Mouse (Mus musculus) T-helper 17 cell (primary cell): ENCODE results near the gene Armc8.
"Not testable (repeated sequence)": the region's sequence is repeated elsewhere in the genome, so short reads cannot be mapped to it uniquely, and the experiment has no call there.

ENCODE experiments used
- in situ Hi-C, 2 experiments: fragments of 300-600 bp; cut with MboI, MseI; formaldehyde crosslinking; loops; 1 replicate in 1 of 2; 2 replicates in 1 of 2; pipeline ENCODE4 v1.15.1; 2025; ENCODE audit warnings: high pct_unique_total_duplicates in 2 of 2

Armc8 gene

DNA sequence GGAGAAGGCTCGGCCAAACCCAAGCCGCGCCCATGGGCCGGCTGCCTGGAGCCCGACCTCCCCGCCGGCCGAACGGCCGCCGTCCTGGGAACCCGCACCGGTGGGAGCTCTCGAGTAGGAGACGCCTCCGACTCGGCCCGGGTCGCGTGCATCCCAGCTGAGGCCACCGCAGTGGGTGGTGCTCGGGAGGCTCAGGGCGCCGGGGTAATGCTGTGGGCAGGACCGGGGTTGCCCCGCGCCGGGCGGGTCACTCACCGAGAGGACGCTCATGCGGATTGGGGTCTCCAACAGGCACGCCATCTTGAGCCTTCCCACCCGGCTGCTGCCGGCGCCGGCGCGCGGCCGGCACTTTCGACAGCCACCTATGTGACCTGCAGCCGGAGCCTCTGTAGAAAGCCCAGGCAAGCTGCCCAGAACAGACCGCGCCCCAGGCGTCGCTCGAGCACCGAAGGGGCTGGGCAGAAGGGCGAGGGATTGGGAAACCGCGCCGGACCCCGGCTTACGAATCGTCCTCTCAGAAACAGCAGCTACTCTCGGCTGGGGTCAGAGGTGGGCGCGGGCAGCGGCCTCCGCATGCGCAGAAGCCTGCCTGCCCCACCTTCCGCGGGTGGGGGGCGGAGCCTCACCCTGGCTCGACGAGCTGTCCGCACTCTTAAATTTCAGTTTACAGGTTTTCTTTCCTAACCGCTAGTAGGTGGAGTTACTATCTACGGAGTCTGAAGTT is at the start of gene Armc8:
TSS of gene Armc8 (minus strand) at position 553 of the 724 bp plus-strand sequence.
- in situ Hi-C loops: no loop called here

GRCm38 (mm10) chr9:99612202-99612601 is 43.5 kb upstream of the Armc8 start, which contains the start of gene A4gnt:
A4gnt (plus strand) TSS chr9:99612502.
- in situ Hi-C loops: no loop called here

DNA sequence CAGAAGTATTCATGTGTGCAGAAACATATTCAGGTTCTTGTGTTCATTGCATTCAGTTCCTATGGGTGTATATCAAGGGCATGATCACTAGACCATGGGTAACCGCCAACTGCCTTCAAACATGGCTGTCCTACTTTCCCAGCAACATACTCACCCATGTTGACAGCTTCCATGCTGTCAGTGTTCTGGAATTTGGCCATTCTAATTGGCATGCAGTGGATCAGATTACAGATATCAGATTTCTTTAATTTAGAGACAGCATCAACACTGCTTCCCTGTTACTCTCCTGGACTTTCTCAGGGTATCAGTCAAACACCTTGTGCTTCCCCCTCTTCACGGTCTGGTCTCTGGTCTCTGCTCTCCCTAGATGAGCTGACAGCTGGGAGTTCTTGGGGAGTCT is 34.9 kb upstream of the Armc8 start:
- in situ Hi-C loops: loop anchor here in 1 of 2 experiments (5.0 kb wide), 1 partner anchor 561 kb away; no protein-coding TSS in a partner anchor

DNA sequence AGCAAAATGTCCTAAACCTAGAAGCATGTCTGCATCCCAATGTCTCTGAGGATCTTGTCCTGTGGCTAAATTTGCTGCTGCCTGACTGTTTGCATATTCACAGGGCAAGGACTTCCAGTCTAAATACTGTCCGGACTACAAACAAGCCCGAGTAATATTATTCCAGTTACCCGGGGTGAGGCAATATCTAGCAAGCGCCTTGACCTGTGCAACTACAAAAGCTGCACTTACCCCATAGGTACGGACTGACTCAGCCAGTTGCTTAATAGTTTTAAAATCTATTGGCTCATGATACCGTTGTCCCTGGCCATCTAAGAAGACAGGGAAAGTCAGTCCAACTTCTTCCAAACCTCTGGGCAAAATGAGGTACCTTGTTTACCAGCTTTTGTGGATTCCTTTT is 30.4 kb upstream of the Armc8 start:
- in situ Hi-C loops: not testable (repeated sequence)

GRCm38 (mm10) chr9:99591144-99591543 is 22.4 kb upstream of the Armc8 start:
- in situ Hi-C loops: no loop called here

DNA sequence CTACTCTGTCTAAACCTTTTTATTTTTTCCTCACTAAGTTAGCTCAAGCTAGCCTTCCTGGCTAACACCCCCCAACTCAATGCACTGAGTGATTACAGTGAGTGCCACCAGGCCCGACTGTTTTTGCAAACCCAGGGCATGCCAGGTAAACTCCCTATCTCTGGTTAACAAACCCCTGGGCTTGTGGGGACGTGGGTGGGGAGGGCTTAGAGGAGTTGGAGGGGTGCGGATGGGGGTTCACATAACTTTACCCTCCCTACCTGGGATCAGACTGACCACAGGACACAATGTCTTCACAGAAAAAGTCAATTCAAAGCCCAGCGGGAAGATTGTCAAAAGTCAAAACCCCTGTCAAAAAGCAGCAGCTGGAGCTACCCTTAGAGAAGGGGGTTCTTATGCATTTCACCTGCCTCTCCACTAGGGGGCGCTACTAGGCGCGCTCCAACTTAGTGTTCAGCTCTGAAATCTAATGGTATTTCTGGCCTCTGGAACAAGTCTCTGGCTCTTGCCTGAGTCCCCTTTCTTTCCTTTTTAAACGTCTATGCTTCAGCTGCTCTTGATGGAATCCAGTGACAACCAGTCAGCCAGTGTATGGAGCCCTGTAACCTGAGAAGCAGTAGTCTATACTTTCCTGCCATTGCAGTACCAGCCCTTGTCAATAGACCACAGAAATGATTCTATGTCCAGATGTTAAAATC is 19.0 kb upstream of the Armc8 start:
- in situ Hi-C loops: no loop called here

DNA sequence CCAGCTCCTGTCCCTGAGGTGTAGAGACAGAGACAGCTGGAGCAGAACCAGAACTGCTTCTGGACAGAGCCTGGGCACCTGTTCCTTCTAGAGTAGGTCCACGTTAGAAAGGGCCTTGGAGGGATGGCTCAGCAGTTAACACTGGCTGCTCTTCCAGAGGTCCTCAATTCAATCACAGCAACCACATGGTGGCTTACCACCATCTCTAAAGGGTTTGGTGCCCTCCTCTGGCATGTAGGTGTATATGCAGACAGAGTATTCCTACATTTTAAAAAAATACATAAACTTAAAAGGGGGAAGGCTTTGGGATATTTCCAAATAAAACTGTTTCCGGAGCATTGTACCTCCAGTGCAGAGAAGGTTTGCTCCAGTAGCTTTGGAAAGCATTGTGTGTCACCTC is 12.0 kb upstream of the Armc8 start:
- in situ Hi-C loops: loop anchor here in 1 of 2 experiments (5.0 kb wide), 1 partner anchor 118 kb away; no protein-coding TSS in a partner anchor

- in situ Hi-C loops: loop anchor here (5.0 to 10.0 kb wide), 4 partner anchors 104 to 971 kb away; partner anchors contain the start of gene Mrps22 (in 1 of the 2)
These were observed 7.2 kb upstream of the Armc8 start, which contains the start of gene Dbr1 for GRCm38 (mm10) chr9:99575677-99576480. Dbr1 (plus strand) TSS chr9:99575799.

- in situ Hi-C loops: no loop called here
These were observed 335 bp upstream of the Armc8 start for GRCm38 (mm10) chr9:99569071-99569397.

DNA sequence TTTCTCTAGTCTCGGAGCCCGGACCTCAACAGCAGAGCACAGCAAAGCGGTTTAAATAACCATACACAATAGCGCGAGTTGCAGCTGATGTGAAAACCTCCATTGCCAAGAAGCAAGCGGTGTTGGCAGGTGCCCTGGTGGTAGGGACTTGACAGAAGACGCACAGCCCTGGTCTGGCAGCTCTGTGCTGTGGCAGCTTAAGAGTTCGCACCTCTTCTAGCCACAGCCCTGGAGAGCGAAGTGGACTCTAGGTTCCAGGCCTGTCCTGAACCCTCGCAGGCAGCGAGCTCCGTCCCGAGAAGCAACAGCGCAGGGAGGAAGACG is 714 bp downstream of the Armc8 start:
- in situ Hi-C loops: no loop called here

GRCm38 (mm10) chr9:99563714-99564113 is 5.0 kb downstream of the Armc8 start:
- in situ Hi-C loops: no loop called here

DNA sequence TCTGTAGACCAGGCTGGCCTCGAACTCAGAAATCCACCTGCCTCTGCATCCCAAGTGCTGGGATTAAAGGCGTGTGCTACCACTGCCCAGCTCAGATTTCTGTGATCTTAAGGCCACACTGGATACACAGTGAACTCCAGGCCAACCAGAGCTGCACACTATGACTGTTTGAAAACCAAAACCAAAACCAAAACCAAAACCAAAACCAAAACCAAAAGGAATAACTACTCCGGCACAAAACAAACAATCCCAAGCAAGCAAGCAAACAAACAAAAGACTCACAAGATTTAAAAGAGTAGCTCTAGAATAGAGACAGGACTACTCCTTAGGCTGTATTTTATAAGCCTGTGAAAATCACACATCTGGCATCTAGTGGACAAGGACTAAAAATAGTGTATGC is 8.3 kb downstream of the Armc8 start:
- in situ Hi-C loops: no loop called here

DNA sequence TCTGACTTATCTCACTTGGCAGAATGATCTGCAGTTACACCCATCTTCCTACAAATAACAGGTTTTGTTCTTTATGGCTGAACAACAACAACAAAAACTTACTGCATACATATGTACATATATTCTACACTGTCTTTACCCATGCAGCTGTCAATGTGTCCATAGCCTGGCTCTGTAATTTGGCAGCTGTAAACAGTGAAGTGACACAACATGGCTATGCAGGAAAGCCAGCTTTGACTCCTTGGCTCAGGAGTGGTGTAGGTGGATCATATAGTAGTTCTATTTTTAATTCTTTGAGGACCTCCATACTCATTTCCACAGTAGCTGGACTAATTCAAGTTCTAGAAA is 9.2 kb downstream of the Armc8 start:
- in situ Hi-C loops: loop anchor here in 1 of 2 experiments (5.0 kb wide), 1 partner anchor 307 kb away; no protein-coding TSS in a partner anchor

- in situ Hi-C loops: loop anchor here in 1 of 2 experiments (5.0 kb wide), 1 partner anchor 307 kb away; no protein-coding TSS in a partner anchor
These were observed 9.7 kb downstream of the Armc8 start for GRCm38 (mm10) chr9:99558824-99559556.

DNA sequence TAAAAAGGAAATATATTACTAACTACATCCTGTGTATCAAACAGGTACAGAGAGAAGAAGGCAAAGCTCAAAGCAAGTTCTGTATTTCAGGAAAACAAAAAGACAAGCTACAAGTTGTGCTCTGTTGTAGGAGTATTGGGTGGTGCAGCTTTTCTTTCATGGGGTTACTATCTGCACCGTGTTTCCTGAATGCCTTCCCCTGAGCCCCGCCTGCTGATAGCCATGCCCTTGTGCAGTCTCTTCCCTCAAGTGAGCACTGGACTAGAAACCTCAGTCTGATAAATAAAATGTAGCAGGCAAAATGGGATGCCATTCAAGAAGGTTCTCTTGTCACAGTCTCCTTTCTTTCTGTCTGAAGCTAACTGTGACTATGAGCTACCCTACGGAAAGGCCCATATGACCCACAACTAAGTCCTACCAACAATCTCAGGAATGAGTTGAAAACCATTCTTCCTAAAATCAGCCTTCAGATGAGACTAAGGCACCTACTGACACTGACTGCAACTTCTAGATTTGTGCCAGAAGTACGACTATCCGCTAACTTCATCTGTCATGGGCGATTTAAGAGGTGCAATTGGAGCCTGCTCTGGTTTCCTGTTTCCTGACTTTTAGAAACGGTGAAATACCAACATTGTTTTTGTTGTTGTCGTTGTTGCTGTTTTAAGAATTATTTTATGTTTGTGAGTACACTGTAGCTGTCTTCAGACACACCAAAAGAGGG is 11.0 kb downstream of the Armc8 start:
- in situ Hi-C loops: loop anchor here in 1 of 2 experiments (5.0 kb wide), 1 partner anchor 305 kb away; no protein-coding TSS in a partner anchor

DNA sequence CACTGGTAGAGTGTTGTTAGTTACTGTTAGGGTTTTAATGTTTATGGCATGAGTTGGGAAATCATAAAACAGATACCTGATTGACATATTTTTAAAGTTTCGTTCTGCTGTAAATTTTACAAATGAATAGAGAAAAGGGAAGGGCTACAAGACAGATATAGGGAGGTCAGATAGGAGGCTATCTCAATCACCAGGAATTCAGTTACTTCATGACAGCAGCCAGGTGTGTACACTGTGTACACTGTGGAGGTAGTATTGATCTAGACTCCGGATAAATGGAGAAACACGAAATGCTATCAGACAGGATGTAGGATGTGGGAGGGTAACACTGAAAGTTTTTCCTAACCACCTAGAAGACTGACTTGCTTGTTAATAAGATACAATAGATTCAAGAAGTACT is 13.4 kb downstream of the Armc8 start:
- in situ Hi-C loops: loop anchor here in 1 of 2 experiments (5.0 kb wide), 1 partner anchor 303 kb away; no protein-coding TSS in a partner anchor

DNA sequence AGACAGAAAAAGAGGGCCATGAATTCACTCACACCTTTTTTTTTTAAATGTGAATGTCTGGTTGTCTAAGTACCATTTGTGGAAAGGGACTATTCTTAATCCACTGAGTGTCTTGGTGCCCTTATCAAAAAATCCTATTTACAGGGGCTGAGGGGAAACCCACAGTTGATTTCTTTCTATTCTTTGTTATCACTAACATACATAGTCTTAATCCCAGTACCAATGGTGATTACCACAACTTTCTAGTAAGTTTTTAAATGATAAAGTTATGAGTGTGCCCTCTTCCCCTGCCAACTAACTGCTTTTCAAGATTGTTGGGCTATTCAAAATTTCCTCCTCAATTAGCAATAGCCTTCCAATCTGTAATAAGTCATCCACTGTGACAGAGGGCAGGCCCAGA is 14.6 kb downstream of the Armc8 start:
- in situ Hi-C loops: no loop called here

- in situ Hi-C loops: no loop called here
These were observed 15.7 kb downstream of the Armc8 start for GRCm38 (mm10) chr9:99553049-99553448.

- in situ Hi-C loops: no loop called here
These were observed 16.6 kb downstream of the Armc8 start for GRCm38 (mm10) chr9:99552068-99552467.

DNA sequence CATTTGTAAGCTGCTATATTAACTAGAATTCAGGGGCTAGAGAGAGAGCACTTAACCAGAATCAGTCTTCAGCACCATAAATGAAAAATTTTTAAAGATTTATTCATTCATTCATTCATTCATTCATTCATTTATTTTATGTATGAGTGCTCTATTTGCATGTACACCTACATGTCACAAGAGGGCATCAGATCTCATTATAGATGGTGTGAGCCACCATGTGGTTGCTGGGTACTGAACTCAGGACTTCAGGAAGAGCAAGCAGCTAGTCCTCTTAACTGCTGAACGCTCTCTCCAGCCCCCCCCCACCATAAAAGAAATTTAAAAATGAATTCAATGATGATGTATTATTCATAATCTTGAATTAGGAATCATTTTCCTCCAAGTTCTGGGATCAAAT is 22.4 kb downstream of the Armc8 start:
- in situ Hi-C loops: no loop called here

- in situ Hi-C loops: no loop called here
These were observed 36.8 kb downstream of the Armc8 start for GRCm38 (mm10) chr9:99531865-99532264.
